Mouse (Mus musculus) large intestine, adult 2 months (tissue): ENCODE data around the gene Fbxo27. TPM values are rescaled to one million over a fixed set of nuclear protein-coding genes. Genes with fewer than 3 reads are reported as not detected.

Experiments used
- DNase-seq: peaks from one replicate; pipeline ENCODE4 v3.0.0-alpha.2; 2012; ENCODE audit warnings: low read depth, low spot score
- WGBS: fragments of 180-500 bp; shearing (Covaris S2); methylation state at CpG from one replicate; pipeline ENCODE4 v1.1.7; 2018; 5-methylcytosine and 5-hydroxymethylcytosine counted together
- polyA plus RNA-seq: library from polyadenylated mRNA; depleted of rRNA; stranded (reverse); fragments of >200 nt; gene quantifications from 2 replicates; pipeline ENCODE4 v1.2.3, GENCODE M21; 2012; rRNA removed

Fbxo27 gene
- polyA plus RNA-seq, 1 experiment: 1.6 TPM

GRCm38 (mm10) chr7:28739829-28740228, 47.2 kb downstream of the Fbxo27 start:
- no peak for DNase-seq
- 93% methylated on average over 21 of the region's 21 CpGs for WGBS

- no peak for DNase-seq
- WGBS: 15% methylated on average over 9 of the region's 9 CpGs
Observed at GRCm38 (mm10) chr7:28740949-28741348, 48.3 kb downstream of the Fbxo27 start.

GRCm38 (mm10) chr7:28741368-28741708, 48.7 kb downstream of the Fbxo27 start:
- DNase-seq: no peak

DNA sequence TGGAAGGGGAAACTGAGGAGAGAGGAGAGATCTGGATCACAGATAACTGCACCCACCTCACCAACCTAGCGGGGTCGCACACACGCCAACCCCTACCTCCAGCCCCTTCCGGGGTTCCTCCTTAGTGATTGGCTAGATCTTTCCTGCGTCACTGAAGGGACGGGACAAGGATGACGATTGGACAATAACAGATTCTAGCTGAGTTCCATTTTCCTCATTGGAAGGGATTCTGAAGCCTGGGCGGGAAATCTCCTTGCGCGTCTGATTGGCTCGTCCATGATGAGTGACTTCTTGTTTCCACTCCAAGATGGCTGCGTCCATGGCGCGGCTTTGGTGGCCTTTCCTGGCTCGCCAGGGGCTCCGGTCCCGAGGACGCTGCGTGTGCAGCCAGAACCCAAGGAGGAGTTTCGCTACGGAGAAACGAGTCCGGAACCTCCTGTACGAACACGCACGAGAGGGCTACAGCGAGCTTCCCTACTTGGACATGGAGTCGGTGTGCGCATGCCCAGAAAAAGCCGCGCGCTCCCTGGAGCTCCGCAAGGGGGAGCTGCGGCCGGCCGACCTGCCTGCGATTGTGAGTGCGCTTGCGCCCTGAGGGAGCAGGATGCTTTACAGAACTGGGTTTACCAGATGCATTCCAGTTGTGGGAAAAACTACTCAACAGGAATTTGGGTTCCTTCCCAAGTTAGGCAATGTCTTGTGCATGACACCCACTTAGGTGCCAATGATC, 49.2 kb downstream of the Fbxo27 start, which contains the start of the genes Mrps12 and Sars2:
TSS of gene Mrps12 (minus strand) at position 112 of the 730 bp plus-strand sequence.
TSS of gene Sars2 (plus strand) at position 284 of the 730 bp plus-strand sequence.
- peak; percentile 99 for DNase-seq
- WGBS: under 1% methylated on average over 39 of the region's 39 CpGs

More at GRCm38 (mm10) chr7:28741368-28741708, 48.7 kb downstream of the Fbxo27 start:
- WGBS: 0% methylated on average over 13 of the region's 13 CpGs

Other genes with a start within 250 kb of the Fbxo27 start
- gene Lrfn1, start 240.9 kb upstream of the Fbxo27 start, polyA plus RNA-seq: 1.7 and 2.0 TPM in 2 replicates
- gene Ifnl2, start 182.4 kb upstream of the Fbxo27 start, polyA plus RNA-seq: not detected in 2 replicates
- gene Ifnl3, start 170.0 kb upstream of the Fbxo27 start, polyA plus RNA-seq: not detected in 2 replicates
- gene Sycn, start 152.0 kb upstream of the Fbxo27 start, polyA plus RNA-seq: 3.1 and 4.3 TPM in 2 replicates
- 0.11 TPM in 2 replicates for gene Nccrp1, start 145.6 kb upstream of the Fbxo27 start, polyA plus RNA-seq
- gene Samd4b, start 94.7 kb upstream of the Fbxo27 start, polyA plus RNA-seq: 45.3 and 61.6 TPM in 2 replicates
- 52.1 and 72.9 TPM in 2 replicates for gene Pak4, start 94.7 kb upstream of the Fbxo27 start, polyA plus RNA-seq
- gene Acp7, start 61.5 kb upstream of the Fbxo27 start, polyA plus RNA-seq: not detected in 2 replicates
- 0.89 TPM in 2 replicates for gene Fbxo17, start 24.0 kb downstream of the Fbxo27 start, polyA plus RNA-seq
- gene Mrps12, start 49.0 kb downstream of the Fbxo27 start, polyA plus RNA-seq: 67.1 and 70.6 TPM in 2 replicates
- gene Sars2, start 49.1 kb downstream of the Fbxo27 start, polyA plus RNA-seq: 25.0 and 27.4 TPM in 2 replicates
- gene Ccer2, start 63.3 kb downstream of the Fbxo27 start, polyA plus RNA-seq: not detected in 2 replicates
- 40.2 and 53.9 TPM in 2 replicates for gene Sirt2, start 73.9 kb downstream of the Fbxo27 start, polyA plus RNA-seq
- 56.7 and 72.9 TPM in 2 replicates for gene Nfkbib, start 74.7 kb downstream of the Fbxo27 start, polyA plus RNA-seq
- gene Rinl, start 96.1 kb downstream of the Fbxo27 start, polyA plus RNA-seq: 6.4 and 7.5 TPM in 2 replicates
- gene Hnrnpl, start 115.7 kb downstream of the Fbxo27 start, polyA plus RNA-seq: 273 and 275 TPM in 2 replicates
- gene Ech1, start 132.4 kb downstream of the Fbxo27 start, polyA plus RNA-seq: 244 and 306 TPM in 2 replicates
- 4,043 and 4,779 TPM in 2 replicates for gene Lgals4, start 141.0 kb downstream of the Fbxo27 start, polyA plus RNA-seq
- gene Lgals7, start 171.0 kb downstream of the Fbxo27 start, polyA plus RNA-seq: 0.59 and 1.9 TPM in 2 replicates
- gene Capn12, start 188.6 kb downstream of the Fbxo27 start, polyA plus RNA-seq: 0.14 and 0.22 TPM in 2 replicates